Mouse (Mus musculus): Measurements from ENCODE around the gene Syp. TPM values are rescaled to one million over a fixed set of nuclear protein-coding genes. Genes with fewer than 3 reads are reported as not detected.

Gene Syp
- polyA plus RNA-seq, 1 experiment from 2014 or later: 7.3 TPM

DNA sequence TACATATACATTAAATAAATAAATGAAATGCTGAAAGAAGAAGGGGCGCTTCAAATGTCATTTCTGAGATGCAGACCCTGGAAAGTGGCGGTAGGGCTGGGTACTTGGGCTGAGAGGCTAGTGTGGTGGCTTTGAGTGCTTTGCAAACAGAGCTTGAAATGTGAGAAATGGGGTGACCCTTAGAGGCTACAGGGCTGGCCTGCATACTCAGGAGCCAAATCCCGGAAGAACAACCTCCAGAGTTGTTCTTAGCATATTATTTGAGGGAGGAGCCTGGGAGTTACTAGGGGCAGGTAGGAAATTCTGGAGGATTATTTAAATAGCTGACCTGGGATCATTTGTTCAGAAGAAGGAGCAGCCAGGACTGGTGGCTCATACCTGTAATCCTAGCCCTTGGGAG lies 52.2 kb downstream of the Syp start:
- Histone ChIP-seq H3K36me3 (no peaks in the 10 kb centered on the region), H3K4me1 (no peaks in the 10 kb centered on the region), H3K27ac (no peak overlapping the region), H3K9ac (no peak overlapping the region), H3K4me3 (replicated peaks) (no peak overlapping the region), H3K4me2 (no peak overlapping the region), H3K9me3 (no peaks in the 10 kb centered on the region), H3K27me3 (replicated peaks) (no peaks in the 10 kb centered on the region)
- WGBS: 53% methylated on average over 3 of the region's 3 CpGs
- no peak for ATAC-seq (ENCODE audit: insufficient read depth, low FRiP score, low read depth)

DNA sequence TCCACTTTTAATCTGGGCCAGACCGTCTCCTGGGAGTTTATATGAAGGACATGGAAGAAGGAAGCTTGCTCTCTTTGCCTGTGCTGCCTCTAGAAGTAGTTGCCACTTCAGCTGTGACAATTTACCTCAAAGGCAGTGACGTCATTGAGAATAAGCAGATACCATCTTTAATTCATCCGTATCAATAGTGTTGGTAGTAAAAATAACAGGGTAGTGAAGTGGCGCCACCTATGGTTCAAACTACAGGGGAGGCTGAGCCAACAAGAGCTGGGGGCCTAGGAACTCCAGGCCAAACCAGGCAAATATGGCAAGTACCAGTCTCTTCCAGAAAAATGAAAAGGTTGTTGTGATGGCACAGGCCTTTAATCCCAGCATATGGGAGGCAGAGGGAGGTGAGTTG lies 54.6 kb downstream of the Syp start:
- no peak overlapping the region for H3K4me3 ChIP-seq (replicated peaks)
- no peaks in the 10 kb centered on the region for H3K4me1 ChIP-seq
- no peak overlapping the region for H3K9ac ChIP-seq
- no peaks in the 10 kb centered on the region for H3K27me3 ChIP-seq (replicated peaks)
- no peaks in the 10 kb centered on the region for H3K36me3 ChIP-seq
- ATAC-seq (ENCODE audit: insufficient read depth, low FRiP score, low read depth): no peak
- H3K9me3 ChIP-seq: no peaks in the 10 kb centered on the region
- H3K27ac ChIP-seq: no peak overlapping the region
- 44% methylated on average over 4 of the region's 4 CpGs for WGBS
- no peak overlapping the region for H3K4me2 ChIP-seq

DNA sequence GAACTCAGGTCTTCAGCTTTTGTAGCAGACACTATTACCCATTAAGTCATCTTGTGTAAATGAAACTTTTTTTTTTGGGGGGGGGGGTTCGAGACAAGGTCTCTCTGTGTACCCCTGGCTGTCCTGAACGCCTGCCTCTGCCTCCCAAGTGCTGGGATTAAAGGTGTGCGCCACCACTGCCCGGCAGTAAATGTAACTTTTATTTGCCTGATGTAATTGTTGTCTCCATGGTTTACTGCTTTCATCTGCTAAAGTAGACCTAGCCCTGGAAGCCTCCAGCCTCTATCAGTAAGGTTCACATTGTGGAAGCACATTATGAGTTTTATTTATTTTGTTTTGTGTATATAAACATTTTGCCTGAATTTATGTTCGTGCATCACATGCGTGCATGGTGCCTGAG lies 58.2 kb downstream of the Syp start:
- H3K4me1 ChIP-seq: no peaks in the 10 kb centered on the region
- 43% methylated on average over 6 of the region's 6 CpGs for WGBS
- H3K4me3 ChIP-seq (replicated peaks): peak overlapping the region; percentile 56; the same call in 1 of the 2 replicates
- no peaks in the 10 kb centered on the region for H3K36me3 ChIP-seq
- H3K4me2 ChIP-seq: peak overlapping the region; percentile 42
- no peak overlapping the region for H3K9ac ChIP-seq
- H3K27ac ChIP-seq: no peak overlapping the region
- no peaks in the 10 kb centered on the region for H3K27me3 ChIP-seq (replicated peaks)
- no peaks in the 10 kb centered on the region for H3K9me3 ChIP-seq
- peak; percentile 7; the same call in 1 of the 2 replicates for ATAC-seq (ENCODE audit: insufficient read depth, low FRiP score, low read depth)

DNA sequence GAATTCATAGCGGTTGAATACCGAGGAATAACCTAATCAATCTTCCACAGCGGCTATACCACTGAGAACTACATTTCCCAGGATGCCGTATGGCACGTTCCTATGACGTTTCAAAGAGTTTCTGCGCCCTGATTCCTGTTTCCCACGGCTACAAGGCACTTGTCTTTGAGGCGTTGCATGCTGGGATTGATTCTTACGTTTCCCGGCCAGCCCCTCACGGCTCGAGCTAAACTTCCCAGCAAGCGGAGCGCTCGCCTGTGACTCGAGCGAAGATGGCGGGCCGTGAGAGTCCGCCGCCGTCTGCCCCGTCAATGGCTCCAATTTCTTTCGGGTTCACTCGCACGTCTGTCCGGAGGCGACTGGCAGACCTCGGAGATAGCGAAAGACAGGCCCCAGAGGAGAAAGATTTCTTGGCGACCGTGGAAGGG lies 58.7 kb downstream of the Syp start, which contains the start of gene Gpkow:
Gene Gpkow (plus strand): TSS at position 178 of the 428 bp plus-strand sequence.
- H3K4me2 ChIP-seq: peak within 1 kb of the TSS; percentile 51
- 12% methylated on average over 33 of the region's 33 CpGs for whole genome bisulfite sequencing
- no peaks in the 10 kb centered on the region for H3K4me1 ChIP-seq
- no peaks in the 10 kb centered on the region for H3K36me3 ChIP-seq
- peak within 1 kb of the TSS; percentile 56 for H3K4me3 ChIP-seq (replicated peaks)
- peak within 1 kb of the TSS; percentile 26; the same call in 1 of the 2 replicates for H3K9ac ChIP-seq
- ATAC-seq (ENCODE audit: insufficient read depth, low FRiP score, low read depth): peak; percentile 92
- H3K27ac ChIP-seq: no peak within 1 kb of the TSS
- no peaks in the 10 kb centered on the region for H3K27me3 ChIP-seq (replicated peaks)
- no peaks in the 10 kb centered on the region for H3K9me3 ChIP-seq

Other genes with a start within 250 kb of the Syp start
- 0.04 and 0.12 TPM in 2 replicates for gene Foxp3, start 64.8 kb upstream of the Syp start, polyA plus RNA-seq (2015; fragmentation: Nextera tagmentation; extraction: Ambion mirVana)
- gene Ppp1r3f, start 64.2 kb upstream of the Syp start, polyA plus RNA-seq (2015; fragmentation: Nextera tagmentation; extraction: Ambion mirVana): 1.6 and 2.0 TPM in 2 replicates
- gene Ccdc22, start 33.0 kb upstream of the Syp start, polyA plus RNA-seq (2015; fragmentation: Nextera tagmentation; extraction: Ambion mirVana): 28.0 and 29.0 TPM in 2 replicates
- 0.04 TPM in 1 of 2 replicates, not detected in the other for gene Cacna1f, start 31.4 kb upstream of the Syp start, polyA plus RNA-seq (2015; fragmentation: Nextera tagmentation; extraction: Ambion mirVana)
- 10.7 and 10.8 TPM in 2 replicates for gene Prickle3, start 18.8 kb downstream of the Syp start, polyA plus RNA-seq (2015; fragmentation: Nextera tagmentation; extraction: Ambion mirVana)
- gene Plp2, start 32.9 kb downstream of the Syp start, polyA plus RNA-seq (2015; fragmentation: Nextera tagmentation; extraction: Ambion mirVana): 223 and 255 TPM in 2 replicates
- gene Magix, start 42.8 kb downstream of the Syp start, polyA plus RNA-seq (2015; fragmentation: Nextera tagmentation; extraction: Ambion mirVana): 0.54 and 0.74 TPM in 2 replicates
- gene Gpkow, start 58.7 kb downstream of the Syp start, polyA plus RNA-seq (2015; fragmentation: Nextera tagmentation; extraction: Ambion mirVana): 33.0 and 34.9 TPM in 2 replicates
- 32.0 and 32.5 TPM in 2 replicates for gene Wdr45, start 75.9 kb downstream of the Syp start, polyA plus RNA-seq (2015; fragmentation: Nextera tagmentation; extraction: Ambion mirVana)
- 1.5 TPM in 1 of 2 replicates, not detected in the other for gene Gm45208, start 83.8 kb downstream of the Syp start, polyA plus RNA-seq (2015; fragmentation: Nextera tagmentation; extraction: Ambion mirVana)
- 58.3 and 60.9 TPM in 2 replicates for gene Praf2, start 90.0 kb downstream of the Syp start, polyA plus RNA-seq (2015; fragmentation: Nextera tagmentation; extraction: Ambion mirVana)
- 16.0 and 22.2 TPM in 2 replicates for gene Ccdc120, start 112.4 kb downstream of the Syp start, polyA plus RNA-seq (2015; fragmentation: Nextera tagmentation; extraction: Ambion mirVana)
- 26.2 and 29.9 TPM in 2 replicates for gene Tfe3, start 124.1 kb downstream of the Syp start, polyA plus RNA-seq (2015; fragmentation: Nextera tagmentation; extraction: Ambion mirVana)
- gene Gripap1, start 151.3 kb downstream of the Syp start, polyA plus RNA-seq (2015; fragmentation: Nextera tagmentation; extraction: Ambion mirVana): 38.9 and 42.4 TPM in 2 replicates
- 1.4 and 1.5 TPM in 2 replicates for gene Kcnd1, start 183.8 kb downstream of the Syp start, polyA plus RNA-seq (2015; fragmentation: Nextera tagmentation; extraction: Ambion mirVana)
- gene Otud5, start 202.9 kb downstream of the Syp start, polyA plus RNA-seq (2015; fragmentation: Nextera tagmentation; extraction: Ambion mirVana): 44.3 and 44.7 TPM in 2 replicates
- 10.3 and 15.9 TPM in 2 replicates for gene Pim2, start 239.8 kb downstream of the Syp start, polyA plus RNA-seq (2015; fragmentation: Nextera tagmentation; extraction: Ambion mirVana)
- gene Slc35a2, start 245.6 kb downstream of the Syp start, polyA plus RNA-seq (2015; fragmentation: Nextera tagmentation; extraction: Ambion mirVana): 39.0 and 39.4 TPM in 2 replicates

All from stomach, embryonic 15.5 days (tissue).